Mouse (Mus musculus) mesoderm, embryonic 11.5 days (tissue): ENCODE data around the gene Pheta1.
"Not testable (repeated sequence)": the region's sequence is repeated elsewhere in the genome, so short reads cannot be mapped to it uniquely, and the experiment has no call there.

Source experiments
- DNase-seq: peaks from one replicate; pipeline ENCODE4 v3.0.0-alpha.2; 2012; ENCODE audit warnings: low read depth, low spot score

Pheta1 gene

DNA sequence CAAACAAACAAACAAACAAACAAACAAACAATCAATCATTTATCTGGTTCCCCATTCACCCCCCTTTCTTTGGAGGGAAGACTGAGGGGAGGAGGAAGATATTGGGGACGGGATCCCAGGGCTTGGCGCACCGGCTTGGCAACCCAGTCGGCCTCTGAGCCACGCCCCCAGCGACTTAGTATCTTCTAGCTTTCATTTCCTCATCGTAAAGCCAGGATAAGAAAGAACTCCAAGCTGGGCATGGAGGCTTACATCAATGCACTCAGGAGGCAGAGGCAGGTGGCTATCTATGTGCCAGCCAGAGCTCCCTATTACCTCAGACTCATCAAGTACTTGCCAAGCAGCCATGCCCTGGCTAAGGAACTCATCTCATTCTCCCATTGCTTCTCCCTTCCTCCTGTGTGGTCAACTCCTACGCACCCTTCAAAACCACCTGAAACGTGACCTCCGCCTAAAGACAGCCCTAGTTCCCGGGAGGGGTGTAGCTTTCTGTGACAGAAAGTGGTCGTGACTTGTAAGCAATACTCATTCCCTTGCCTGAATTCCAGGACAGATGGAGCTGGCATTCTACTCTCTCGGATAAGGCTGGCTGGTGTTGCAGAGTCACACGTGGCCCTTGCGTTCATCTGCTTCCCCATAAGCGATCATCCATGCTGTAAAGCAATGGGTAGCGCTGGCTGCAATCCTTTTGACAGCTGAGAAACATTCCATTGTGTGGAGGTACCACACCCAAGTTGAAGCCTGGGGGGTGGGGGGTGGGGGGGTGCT lies 5.5 kb upstream of the Pheta1 start:
- no peak for DNase-seq

DNA sequence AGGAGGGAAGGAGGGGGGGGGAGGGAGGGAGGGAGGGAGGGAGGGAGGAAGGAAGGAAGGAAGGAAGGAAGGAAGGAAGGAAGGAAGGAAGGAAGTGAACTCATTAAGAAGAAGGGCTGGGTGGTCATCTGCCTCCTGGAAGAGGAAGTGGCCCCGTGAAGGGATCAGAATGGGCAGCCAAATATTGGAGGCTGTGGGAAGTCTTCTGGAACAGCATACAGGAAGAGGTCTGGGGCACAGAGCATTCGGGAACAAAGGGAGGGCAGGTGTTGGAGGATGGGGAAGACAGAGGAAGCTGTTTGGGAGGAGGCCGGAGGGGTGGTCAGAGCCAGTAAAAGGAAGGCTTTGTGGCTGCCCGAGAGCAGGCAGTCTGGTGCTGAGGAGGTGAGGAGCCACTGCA lies 3.4 kb upstream of the Pheta1 start:
- no peak for DNase-seq

DNA sequence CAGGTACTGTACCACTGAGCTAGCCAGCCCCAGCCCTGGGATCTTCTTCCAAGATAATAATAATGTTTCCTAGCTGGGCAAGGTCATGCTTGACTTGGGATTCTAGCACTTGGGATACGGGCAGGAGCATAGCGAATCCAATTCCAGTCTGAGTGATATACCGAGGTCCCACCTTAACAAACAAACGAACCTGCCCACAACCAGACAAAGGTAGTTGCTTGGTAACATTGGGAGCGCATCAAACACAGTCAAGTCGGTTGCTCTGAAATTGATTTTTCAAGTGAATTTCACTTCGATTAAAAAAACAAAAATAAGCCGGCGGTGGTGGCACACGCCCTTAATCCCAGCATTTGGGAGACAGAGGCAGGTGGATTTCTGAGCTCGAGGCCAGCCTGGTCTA lies 2.5 kb upstream of the Pheta1 start:
- no peak for DNase-seq

DNA sequence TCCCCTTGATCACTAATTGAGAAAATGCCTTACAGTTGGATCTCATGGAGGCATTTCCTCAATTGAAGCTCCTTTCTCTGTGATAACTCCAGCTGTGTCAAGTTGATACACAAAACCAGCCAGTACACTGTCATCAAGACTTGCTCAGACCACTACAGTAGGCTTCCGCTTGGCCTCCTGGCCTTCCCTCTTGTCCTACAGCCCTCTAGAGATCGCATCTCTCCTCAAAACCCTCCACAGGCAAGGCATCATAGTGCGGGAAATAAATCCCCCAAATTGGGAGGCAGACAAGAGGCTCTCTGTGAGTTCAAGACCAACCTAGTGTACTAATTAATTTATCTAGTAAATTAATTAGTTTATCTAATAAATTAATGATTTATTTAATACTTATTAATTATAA lies 1.5 kb upstream of the Pheta1 start:
- not testable (repeated sequence) for DNase-seq

DNA sequence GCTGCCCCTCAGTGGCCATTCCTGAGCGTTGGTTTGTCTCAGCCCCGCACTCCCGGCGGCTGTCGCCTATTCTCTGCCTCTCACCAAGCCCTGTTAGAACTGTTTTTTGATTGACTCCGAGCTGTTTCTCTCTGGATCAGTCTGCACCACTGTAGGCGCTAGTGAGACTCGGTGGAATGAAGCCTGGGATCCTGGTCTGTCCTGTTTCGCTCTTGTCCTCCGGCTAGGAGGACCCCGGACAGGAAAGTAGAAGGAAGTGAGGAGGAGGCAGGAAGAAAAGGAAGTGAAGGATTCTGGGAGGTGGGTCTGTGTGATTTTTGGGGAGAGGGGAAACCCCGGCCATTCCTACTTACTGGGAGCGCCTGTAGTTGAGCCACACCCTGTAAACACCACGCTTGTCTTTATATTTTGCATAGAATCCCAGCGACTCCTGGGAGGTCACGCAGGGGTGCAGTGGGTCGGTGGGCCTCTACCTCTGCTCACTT lies 707 bp upstream of the Pheta1 start:
- DNase-seq = peak; percentile 67

DNA sequence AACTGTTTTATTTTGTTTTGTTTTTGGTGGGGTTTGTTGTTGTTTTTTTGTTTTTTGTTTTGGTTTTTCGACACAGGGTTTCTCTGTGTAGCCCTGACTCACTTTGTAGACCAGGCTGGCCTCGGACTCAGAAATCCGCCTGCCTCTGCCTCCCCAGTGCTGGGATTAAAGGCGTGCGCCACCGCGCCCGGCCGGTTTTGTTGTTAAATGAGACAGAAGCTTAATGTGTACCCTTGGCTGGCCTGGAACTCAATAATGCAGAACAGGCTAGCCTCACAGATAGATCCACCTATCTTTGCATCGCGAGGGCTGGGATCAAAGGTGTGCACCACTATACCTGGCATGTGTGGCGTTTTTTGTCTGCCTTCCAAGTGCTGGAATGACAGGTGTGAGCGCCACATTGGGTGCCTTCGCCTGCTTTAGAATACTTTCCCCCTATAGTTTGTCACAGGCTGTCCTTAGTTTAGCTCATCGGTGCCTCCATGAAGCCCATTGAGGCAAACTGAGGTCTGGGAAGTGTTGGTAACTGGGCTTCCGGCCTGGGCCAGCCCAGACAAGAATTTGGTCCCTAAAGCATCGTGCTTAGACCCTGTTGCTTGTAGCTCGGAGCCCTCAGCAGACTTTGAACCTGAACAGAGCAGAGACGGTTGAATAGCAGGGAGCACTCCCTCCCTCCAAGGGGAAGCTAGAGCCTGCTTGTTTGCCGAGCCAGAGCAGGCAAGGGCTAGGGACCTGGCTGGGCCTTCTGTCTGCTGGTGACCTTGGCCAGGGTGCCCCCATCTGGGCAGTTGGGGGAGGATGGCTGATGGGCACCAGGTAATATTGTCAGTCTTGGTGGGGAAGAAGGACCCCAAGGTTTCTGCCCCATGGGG lies 930 bp downstream of the Pheta1 start:
- DNase-seq = no peak

DNA sequence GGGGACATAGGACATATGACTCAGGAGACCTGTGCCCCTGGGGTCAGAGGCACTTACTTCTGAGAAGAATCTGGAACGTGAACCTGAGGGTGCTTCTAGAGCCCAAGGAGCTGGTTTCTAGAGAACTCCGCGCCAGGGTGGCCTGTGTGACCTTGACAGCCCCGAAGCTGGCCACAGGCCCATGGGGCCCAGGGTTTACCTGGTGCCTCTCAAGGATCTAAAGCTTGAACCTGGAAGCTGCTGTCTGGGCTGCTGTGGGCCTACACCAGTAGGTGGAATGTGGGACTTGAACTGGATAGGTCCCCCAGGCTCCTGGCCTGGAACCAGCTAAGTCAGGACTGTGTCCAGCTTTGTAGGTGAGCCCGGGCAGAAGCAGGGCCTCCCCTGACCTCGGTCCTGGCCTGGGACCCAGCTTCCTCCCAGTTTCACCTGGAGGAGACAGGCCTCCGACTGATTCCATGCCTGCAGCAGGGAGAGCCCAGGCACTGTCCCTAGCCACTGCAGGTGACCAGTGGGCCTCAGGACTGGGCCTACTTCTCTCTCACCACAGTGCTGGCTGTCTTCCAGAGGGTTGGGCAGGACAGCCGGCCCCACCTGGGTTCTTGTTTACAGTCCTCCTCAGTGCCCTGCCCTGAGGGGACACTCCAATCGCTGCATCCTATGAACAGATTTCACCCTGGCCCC lies 4.7 kb downstream of the Pheta1 start:
- no peak for DNase-seq

DNA sequence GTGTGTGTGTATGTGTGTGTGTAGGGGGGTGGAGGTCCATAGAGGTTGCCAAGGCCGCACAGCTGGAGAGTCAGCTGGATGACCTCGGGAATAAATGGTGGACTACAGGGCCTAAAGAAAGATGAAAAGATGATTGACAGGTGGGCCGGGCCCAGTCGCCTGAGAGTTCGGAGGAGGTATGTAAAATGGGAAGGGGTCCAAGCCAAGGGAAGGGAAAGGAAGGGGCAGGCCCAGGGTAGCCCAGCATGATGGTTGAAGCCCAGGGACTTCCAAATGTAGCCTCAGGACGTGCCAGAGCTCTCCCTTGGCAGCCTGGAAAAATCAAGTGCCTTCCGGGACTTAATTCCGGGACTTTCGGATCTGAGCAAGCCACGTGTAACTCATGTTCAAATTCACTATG lies 6.0 kb downstream of the Pheta1 start:
- DNase-seq = no peak

DNA sequence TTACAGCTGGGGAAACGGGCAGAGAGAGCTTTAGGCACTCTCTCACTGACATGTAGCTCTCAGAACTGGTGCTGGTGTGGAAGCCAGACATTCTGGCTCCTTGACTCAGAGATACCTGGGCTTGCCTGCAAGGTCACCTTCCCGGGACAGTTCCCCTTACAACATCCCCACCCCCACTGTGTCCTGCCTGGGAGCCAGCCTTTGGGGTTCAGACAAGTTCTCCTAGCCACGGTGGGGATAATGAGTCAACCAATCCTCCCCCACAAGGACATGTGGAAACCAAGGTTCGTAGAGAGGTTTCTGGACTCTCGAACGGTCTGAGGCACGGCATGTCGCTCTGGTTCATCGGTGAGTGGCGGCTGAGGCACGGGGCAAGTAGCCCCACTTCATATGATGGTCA lies 8.0 kb downstream of the Pheta1 start:
- no peak for DNase-seq

DNA sequence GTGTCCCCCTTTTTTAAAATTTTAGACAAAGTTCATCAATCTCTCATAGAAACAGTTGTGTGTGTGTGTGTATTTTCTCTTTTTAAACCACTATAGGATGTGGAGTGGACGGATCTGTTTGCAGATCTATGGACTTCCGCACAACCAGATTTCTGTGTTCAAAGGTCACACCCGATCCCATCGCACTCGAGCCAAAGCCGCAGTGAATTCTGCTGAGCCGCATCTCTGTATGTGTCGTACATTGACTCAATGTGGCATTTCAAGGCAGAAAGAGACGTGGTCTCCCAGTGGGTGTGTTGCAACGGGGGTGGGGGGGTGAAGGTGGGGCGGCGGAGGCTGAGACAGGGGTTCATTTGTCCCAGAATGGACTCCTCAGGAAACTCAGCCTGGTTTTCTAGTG lies 9.6 kb downstream of the Pheta1 start:
- DNase-seq = no peak

DNA sequence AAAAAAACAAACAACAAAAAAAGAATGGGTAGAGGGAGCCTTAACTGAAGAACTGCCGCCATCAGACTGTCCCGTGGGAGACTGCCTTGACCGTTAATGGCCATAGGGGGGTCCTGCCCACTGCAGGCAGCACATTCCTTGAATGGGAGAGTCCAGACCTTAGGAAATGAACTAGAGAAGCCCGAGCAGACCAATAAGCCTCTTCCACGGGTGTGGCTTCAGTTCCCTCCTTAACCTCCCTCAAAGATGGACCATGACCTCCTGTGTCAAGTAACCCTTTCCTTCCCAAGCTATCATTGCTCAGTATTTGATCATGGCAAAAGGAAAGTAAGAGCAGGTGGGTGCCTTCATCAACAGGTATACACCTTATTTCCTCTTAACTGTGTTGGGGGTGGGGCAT lies 13.2 kb downstream of the Pheta1 start:
- DNase-seq = no peak

DNA sequence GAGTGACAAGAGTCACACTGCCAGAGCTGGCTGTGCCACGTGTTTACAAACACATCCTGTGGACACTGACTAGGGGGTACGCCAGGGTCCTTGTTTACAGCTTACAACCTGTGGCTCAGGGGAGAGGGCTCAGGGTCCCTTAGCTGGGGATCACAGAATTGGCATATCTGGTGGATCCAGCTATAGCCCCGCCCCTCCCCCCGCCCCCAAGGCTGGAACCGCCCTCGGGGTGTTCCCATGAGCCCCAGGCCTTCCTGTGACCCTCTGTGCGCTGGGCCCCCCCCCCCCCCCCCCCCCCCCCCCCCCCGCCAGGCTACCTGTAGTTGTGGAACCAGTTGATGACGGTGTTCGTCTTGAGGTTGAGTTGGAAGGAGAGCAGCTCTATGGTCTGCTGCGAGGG lies 15.5 kb downstream of the Pheta1 start:
- no peak for DNase-seq

DNA sequence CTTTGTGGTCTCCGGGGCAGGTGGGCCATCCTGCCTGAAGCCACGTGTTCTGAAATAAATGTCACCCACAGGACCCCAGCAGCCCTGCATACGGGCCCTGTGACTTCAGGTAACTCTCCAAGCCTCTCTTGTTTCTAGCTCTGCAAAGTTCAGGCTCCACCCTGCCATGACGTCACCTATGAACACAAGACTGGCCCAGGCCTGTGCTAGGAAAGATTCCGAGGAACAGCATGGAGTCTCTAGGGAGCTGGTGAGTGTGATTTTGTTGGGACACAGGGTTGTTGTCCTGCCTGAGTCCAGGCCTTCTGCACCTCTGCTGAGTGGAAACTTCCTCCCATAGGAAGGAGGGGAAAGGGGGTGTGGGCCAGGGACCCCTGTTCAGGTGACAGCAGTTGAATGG lies 19.2 kb downstream of the Pheta1 start:
- no peak for DNase-seq

DNA sequence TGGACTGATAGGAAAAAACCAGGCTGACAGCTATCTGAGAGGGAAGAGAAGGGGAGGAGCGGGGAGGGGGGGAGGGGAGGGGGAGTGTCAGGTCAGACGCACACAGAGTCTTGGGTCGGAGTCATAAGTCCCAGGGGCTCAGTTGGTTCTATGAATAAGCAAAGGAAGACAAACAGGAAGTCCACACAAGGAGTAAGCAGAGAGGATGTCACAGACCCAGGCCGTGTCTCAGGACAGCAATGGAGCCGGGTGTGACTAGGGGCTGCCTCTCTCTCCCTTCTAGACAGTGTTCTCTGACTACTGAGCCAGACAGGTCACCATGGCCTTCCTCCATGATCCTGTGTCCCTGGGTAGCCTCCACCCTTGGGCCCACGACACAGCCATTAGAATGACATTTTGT lies 22.0 kb downstream of the Pheta1 start:
- DNase-seq = no peak

DNA sequence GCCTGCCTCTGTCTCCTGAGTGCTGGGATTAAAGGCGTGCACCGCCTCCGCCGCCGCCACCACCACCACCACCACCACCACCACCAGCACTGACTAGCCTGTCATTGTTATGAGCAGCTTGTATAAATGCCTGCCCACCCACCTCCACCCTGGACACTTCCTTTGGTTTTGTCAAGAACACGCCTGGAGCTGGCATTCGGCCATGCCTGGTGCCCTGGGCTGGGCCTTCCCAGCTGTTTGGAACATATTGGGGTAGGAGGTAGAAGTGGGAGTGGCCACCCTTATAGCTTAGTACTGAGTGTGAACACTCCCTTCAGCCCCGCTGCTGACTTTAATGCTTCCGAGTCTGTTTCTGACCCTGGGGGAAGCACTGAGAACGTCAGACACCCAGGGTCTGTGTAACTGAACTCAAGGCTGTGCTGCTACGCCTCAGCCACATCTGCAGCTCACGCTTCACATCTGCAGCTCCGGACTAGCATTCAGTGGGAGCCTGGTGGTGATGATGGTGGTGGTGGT lies 22.8 kb downstream of the Pheta1 start:
- DNase-seq = no peak

DNA sequence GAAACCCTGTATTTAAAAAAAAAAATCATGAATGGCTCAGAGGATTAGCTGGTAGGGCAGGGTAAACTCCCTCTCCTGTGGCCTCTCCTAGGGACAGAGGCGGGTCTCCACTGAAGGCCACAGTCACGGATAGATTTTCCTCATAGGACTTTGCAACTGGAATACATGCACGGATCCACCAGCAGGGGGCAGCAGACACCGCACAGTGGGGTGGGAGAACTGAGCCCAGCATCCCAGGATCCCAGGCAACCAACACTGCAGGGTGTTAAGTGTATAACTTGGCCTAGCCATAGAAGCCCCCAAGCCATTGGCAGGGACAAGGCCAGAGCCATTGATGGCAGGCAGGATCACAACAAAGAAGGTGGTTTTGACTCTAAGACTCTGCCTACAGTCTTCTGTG lies 23.4 kb downstream of the Pheta1 start:
- DNase-seq = peak; percentile 88

DNA sequence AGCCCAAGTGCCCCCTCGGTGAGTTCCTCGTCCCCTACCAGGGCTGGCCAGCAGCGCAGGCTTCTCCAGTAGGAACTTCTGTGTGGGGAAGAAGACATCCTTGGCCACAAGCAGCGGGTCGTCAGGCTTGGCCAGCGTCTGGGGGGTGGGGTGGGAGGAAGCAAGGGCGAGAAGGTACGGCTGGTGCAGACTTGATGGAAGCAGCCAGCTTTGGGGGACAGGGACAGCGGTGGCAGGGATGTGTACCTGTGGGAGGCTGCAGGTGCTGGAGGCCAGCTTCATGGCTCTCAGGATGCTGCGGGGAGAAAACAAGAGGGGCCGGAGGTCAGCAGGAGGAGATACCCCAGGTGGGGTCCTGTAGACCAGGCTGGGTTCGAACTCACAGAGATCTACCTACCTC lies 26.3 kb downstream of the Pheta1 start:
- DNase-seq = no peak

DNA sequence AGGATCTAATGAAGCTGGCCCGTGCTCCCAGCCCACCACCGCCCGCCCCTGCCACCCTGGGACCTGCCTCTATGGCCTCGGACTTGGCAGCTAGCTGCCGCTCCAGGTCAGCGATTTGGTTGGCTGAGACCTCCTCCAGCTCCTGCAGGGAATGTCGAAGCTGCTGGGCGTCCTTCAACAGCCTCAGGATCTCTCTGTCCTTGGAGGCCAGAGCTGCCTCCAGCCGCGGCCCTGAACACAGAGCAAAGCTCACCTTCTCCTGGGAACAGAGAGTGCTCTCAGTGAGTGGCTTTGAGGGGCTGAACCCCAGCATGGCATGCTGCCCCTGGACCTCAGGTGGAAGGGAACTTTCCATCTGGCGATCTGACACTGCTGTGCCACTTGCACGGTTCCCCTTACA lies 28.1 kb downstream of the Pheta1 start:
- DNase-seq = no peak

DNA sequence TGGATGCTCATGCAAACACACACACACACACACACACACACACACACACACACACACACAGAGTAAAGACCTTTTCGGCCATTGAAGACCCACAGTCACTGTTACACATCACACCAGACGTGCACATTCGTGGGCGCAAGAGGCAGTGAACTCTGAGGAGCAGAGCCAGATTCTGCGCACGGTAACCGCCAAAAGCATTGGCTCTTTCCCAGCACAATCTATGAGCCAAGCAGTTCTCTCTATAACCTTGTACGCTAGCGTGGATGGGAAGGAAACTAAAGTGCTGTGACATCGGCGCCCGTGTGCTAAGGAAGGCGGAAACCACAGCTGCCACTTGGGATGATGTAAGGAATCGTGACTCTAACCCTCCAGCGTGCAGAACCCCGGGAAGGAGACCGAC lies 29.9 kb downstream of the Pheta1 start:
- no peak for DNase-seq

DNA sequence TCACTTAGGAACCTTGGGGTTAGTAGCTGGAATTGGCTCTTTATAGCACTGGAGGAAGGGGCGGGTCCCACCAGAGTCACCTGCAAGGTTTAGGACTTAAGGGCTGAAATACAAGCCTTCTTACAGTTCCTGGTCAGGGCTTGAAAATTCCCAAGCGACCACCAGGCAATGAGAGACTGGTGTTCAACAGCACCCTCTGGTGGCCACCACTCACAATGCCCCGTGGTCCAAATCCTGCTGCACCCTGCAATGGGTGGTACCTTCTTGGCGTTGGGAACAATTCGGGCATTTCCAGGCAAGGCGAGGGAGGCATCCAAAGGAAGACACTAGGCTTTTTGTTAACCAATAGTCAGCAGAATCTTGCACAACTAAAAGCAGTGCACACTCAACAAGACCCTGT lies 30.4 kb downstream of the Pheta1 start:
- peak; percentile 50 for DNase-seq

DNA sequence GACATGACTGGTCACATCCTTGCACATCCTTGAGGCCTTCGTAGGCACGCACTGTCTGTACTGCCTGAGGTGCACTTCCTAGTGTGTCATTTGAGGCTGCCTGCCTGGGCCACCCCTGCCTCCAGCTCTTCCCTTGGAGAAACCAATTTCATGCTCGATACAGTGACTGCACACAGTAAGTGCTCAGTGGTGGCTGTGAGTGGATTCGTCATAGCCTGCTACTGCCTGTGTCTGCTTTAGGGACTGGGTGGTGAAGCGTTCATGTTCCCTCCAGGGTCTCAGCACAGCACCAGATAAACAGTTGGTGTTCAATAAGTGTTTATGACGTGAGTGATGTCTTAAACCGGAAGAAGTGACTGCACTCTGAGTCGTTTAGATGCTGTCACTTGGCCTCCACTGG lies 34.6 kb downstream of the Pheta1 start:
- DNase-seq = no peak

DNA sequence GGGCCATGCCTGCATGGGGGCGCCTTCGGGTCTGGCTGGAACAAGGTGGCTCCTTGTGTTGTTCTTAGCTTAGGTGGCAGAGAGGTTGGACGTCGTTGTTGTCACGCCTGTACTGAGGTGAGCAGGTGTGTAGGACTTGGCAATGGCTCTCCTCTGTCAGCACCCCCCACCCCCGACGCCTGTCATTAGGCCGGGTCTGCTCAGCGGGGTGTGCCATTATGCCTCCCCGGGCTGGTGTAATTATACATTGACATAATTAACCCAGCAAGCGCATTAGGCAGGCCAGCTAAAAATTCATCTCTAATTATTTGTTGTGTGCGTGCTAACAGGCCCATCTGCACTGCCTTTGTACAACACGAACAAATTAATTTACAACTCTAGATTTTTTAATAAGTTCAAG lies 40.6 kb downstream of the Pheta1 start:
- DNase-seq = peak; percentile 9
